Mouse (Mus musculus) megakaryocyte, embryonic 14.5 days (primary cell): ENCODE measurements around the gene Atp1a4. TPM values are rescaled to one million over a fixed set of nuclear protein-coding genes. Genes with fewer than 3 reads are reported as not detected.
A peak's percentile ranks its signal among the peaks of the same experiment; 100 is the strongest.

Experiments
- H3K27me3 ChIP-seq: replicated peaks from 2 replicates; pipeline ENCODE3; 2012; ENCODE audit warnings: inconsistent platforms
- H3K36me3 ChIP-seq: replicated peaks from 2 replicates; pipeline ENCODE3; 2012; ENCODE audit warnings: low read length, inconsistent platforms, mixed read lengths
- H3K4me1 ChIP-seq: 2 replicates; pipeline ENCODE4 v1.6.1; 2012; ENCODE audit warnings: inconsistent platforms
- H3K4me3 ChIP-seq: replicated peaks from 2 replicates; pipeline ENCODE3; 2012; ENCODE audit warnings: moderate library complexity, mild to moderate bottlenecking, inconsistent platforms
- H3K9me3 ChIP-seq: 2 replicates; pipeline ENCODE4 v1.6.1; 2012; ENCODE audit warnings: inconsistent platforms
- FLI1 ChIP-seq: IDR thresholded peaks from 2 replicates; pipeline ENCODE4 v1.6.1; 2012; ENCODE audit warnings: low read length, inconsistent platforms, mixed read lengths
- GATA1 ChIP-seq: IDR thresholded peaks from 3 replicates; pipeline ENCODE4 v1.6.1; 2012; ENCODE audit warnings: mixed read lengths, low read length, inconsistent platforms, borderline replicate concordance
- polyA plus RNA-seq: library from polyadenylated mRNA; stranded (reverse); fragments of >175 nt; gene quantifications from 2 replicates; pipeline ENCODE4 v1.2.3, GENCODE M21; 2012; ENCODE audit warnings: low replicate concordance; ENCODE audit not compliant: insufficient read depth

The Atp1a4 gene
- polyA plus RNA-seq, 1 experiment: not detected

GRCm38 (mm10) chr1:172206141-172206917, 51.9 kb downstream of the Atp1a4 start, which contains the start of gene Pea15a:
Gene Pea15a, minus strand, starts transcription at chr1:172206804.
- peak within 1 kb of the TSS; percentile 95 for H3K4me3 ChIP-seq
- peaks cover 58% of the 10 kb centered on the region for H3K36me3 ChIP-seq
- peaks cover 2% of the 10 kb centered on the region for H3K27me3 ChIP-seq
- H3K9me3 ChIP-seq: no peaks in the 10 kb centered on the region
- TF ChIP-seq FLI1: no peak
- TF ChIP-seq GATA1: no peak
- peaks cover 64% of the 10 kb centered on the region for H3K4me1 ChIP-seq

GRCm38 (mm10) chr1:172205741-172206087, 52.5 kb downstream of the Atp1a4 start:
- peaks cover 70% of the 10 kb centered on the region for H3K4me1 ChIP-seq
- TF ChIP-seq GATA1 (no peak), FLI1 (no peak)
- H3K36me3 ChIP-seq: peaks cover 64% of the 10 kb centered on the region
- no peaks in the 10 kb centered on the region for H3K9me3 ChIP-seq
- H3K27me3 ChIP-seq: peaks cover 2% of the 10 kb centered on the region
- H3K4me3 ChIP-seq: peak overlapping the region; percentile 95

- H3K36me3 ChIP-seq: peaks cover 65% of the 10 kb centered on the region
- H3K4me1 ChIP-seq: peaks cover 71% of the 10 kb centered on the region
- H3K27me3 ChIP-seq: no peaks in the 10 kb centered on the region
- TF ChIP-seq FLI1: no peak
- no peak for TF ChIP-seq GATA1
- H3K9me3 ChIP-seq: no peaks in the 10 kb centered on the region
- H3K4me3 ChIP-seq: peak overlapping the region; percentile 95
Measured at GRCm38 (mm10) chr1:172204814-172205740, 53.1 kb downstream of the Atp1a4 start.

GRCm38 (mm10) chr1:172204033-172204813, 54.0 kb downstream of the Atp1a4 start:
- H3K36me3 ChIP-seq: peaks cover 66% of the 10 kb centered on the region
- no peaks in the 10 kb centered on the region for H3K27me3 ChIP-seq
- peak overlapping the region; percentile 65 for H3K4me3 ChIP-seq
- no peaks in the 10 kb centered on the region for H3K9me3 ChIP-seq
- no peak for TF ChIP-seq GATA1
- TF ChIP-seq FLI1: no peak
- H3K4me1 ChIP-seq: peaks cover 73% of the 10 kb centered on the region

GRCm38 (mm10) chr1:172203566-172203965, 54.6 kb downstream of the Atp1a4 start:
- no peak for TF ChIP-seq FLI1
- no peak for TF ChIP-seq GATA1
- Histone ChIP-seq H3K36me3 (peaks cover 71% of the 10 kb centered on the region), H3K4me1 (peaks cover 73% of the 10 kb centered on the region), H3K27me3 (no peaks in the 10 kb centered on the region), H3K9me3 (no peaks in the 10 kb centered on the region), H3K4me3 (peak overlapping the region; percentile 62)

GRCm38 (mm10) chr1:172202894-172203522, 55.2 kb downstream of the Atp1a4 start:
- TF ChIP-seq GATA1: no peak
- no peak for TF ChIP-seq FLI1
- Histone ChIP-seq H3K27me3 (no peaks in the 10 kb centered on the region), H3K36me3 (peaks cover 76% of the 10 kb centered on the region), H3K4me1 (peaks cover 73% of the 10 kb centered on the region), H3K9me3 (no peaks in the 10 kb centered on the region), H3K4me3 (no peak overlapping the region)

- TF ChIP-seq GATA1 (no peak), FLI1 (no peak)
- H3K36me3 ChIP-seq: peaks cover 82% of the 10 kb centered on the region
- no peaks in the 10 kb centered on the region for H3K27me3 ChIP-seq
- H3K4me3 ChIP-seq: no peak overlapping the region
- peaks cover 72% of the 10 kb centered on the region for H3K4me1 ChIP-seq
- no peaks in the 10 kb centered on the region for H3K9me3 ChIP-seq
Measured at GRCm38 (mm10) chr1:172201967-172202880, 56.0 kb downstream of the Atp1a4 start.

- Histone ChIP-seq H3K4me3 (no peak overlapping the region), H3K27me3 (no peaks in the 10 kb centered on the region), H3K4me1 (peaks cover 72% of the 10 kb centered on the region), H3K36me3 (peaks cover 94% of the 10 kb centered on the region), H3K9me3 (no peaks in the 10 kb centered on the region)
- no peak for TF ChIP-seq FLI1
Measured at GRCm38 (mm10) chr1:172200871-172201447, 57.3 kb downstream of the Atp1a4 start.
